Mouse (Mus musculus) limb, embryonic 14.5 days (tissue): ENCODE results near the gene Npm3. TPM values are rescaled to one million over a fixed set of nuclear protein-coding genes. Genes with fewer than 3 reads are reported as not detected.

Experiments used
- ATAC-seq: fragments of 200-750 bp; cut with Nextera tagmentation; 2 replicates; pipeline ENCODE4 v1.8.0; 2017; ENCODE audit warnings: low read depth, moderate number of reproducible peaks, moderate TSS enrichment; ENCODE audit not compliant: low FRiP score
- DNase-seq: peaks from one replicate; pipeline ENCODE4 v3.0.0-alpha.2; 2015; ENCODE audit warnings: low spot score
- H3K27ac ChIP-seq: fragments of 300-500 bp; sonication (generic); replicated peaks from 2 replicates; pipeline ENCODE4 v1.5.1; 2014; ENCODE audit warnings: low read depth, mild to moderate bottlenecking, low read length, moderate library complexity, mixed read lengths
- H3K27me3 ChIP-seq: fragments of 300-500 bp; sonication (generic); 2 replicates; pipeline ENCODE4 v1.6.1; 2014; ENCODE audit warnings: low read length, mixed read lengths; ENCODE audit not compliant: control insufficient read depth, insufficient read depth
- H3K36me3 ChIP-seq: fragments of 300-500 bp; sonication (generic); 2 replicates; pipeline ENCODE4 v1.6.1; 2014; ENCODE audit warnings: mild to moderate bottlenecking, low read length, moderate library complexity, mixed read lengths; ENCODE audit not compliant: control insufficient read depth, insufficient read depth
- H3K4me1 ChIP-seq: fragments of 300-500 bp; sonication (generic); 2 replicates; pipeline ENCODE4 v1.6.1; 2014; ENCODE audit warnings: antibody characterized with exemption, low read length, mixed read lengths; ENCODE audit not compliant: control insufficient read depth, insufficient read depth
- H3K4me2 ChIP-seq: fragments of 300-500 bp; sonication (generic); replicated peaks from 2 replicates; pipeline ENCODE4 v1.6.1; 2014; ENCODE audit warnings: low read depth, mild to moderate bottlenecking, low read length, moderate library complexity; ENCODE audit not compliant: severe bottlenecking
- H3K4me3 ChIP-seq: fragments of 300-500 bp; sonication (generic); replicated peaks from 2 replicates; pipeline ENCODE4 v1.5.1; 2014; ENCODE audit warnings: low read length
- H3K9ac ChIP-seq: fragments of 300-500 bp; sonication (generic); 2 replicates; pipeline ENCODE4 v1.6.1; 2014; ENCODE audit warnings: mild to moderate bottlenecking, low read depth, low read length, moderate library complexity; ENCODE audit not compliant: severe bottlenecking
- H3K9me3 ChIP-seq: fragments of 300-500 bp; sonication (generic); 2 replicates; pipeline ENCODE4 v1.6.1; 2016; ENCODE audit warnings: low read length; ENCODE audit not compliant: control insufficient read depth
- POLR2A ChIP-seq: fragments of 200-500 bp; IDR thresholded peaks from 2 replicates; pipeline ENCODE4 v1.8.0; 2012; ENCODE audit warnings: inconsistent platforms, mild to moderate bottlenecking, moderate library complexity, borderline replicate concordance; ENCODE audit not compliant: insufficient read depth, insufficient read length; ENCODE audit errors: extremely low read depth
- WGBS: fragments of 180-500 bp; shearing (Covaris S2); extraction: QIAGEN DNeasy Blood & Tissue Kit; methylation state at CpG from one replicate; pipeline ENCODE4 v1.1.7; 2014; 5-methylcytosine and 5-hydroxymethylcytosine counted together
- polyA plus RNA-seq, 2 experiments: library from polyadenylated mRNA; depleted of rRNA in 1 of 2; stranded (reverse) in 1 of 2; unstranded in 1 of 2; fragments of >200 nt; fragmentation: Nextera tagmentation in 1 of 2; extraction: Ambion mirVana in 1 of 2; gene quantifications; 2 replicates each; pipeline versions ENCODE4 v1.2.1 to v1.2.3; 2012 to 2014

Npm3 gene
- polyA plus RNA-seq, 2 experiments: 20.2 to 162 TPM

GRCm38 (mm10) chr19:45785470-45785869 is 36.1 kb upstream of the Npm3 start:
- DNase-seq: no peak
- Histone ChIP-seq H3K9ac (no peak overlapping the region), H3K36me3 (peaks cover 8% of the 10 kb centered on the region; the same call in 1 of the 2 replicates), H3K4me2 (no peak overlapping the region), H3K27me3 (no peaks in the 10 kb centered on the region), H3K4me1 (peaks cover 20% of the 10 kb centered on the region), H3K9me3 (no peaks in the 10 kb centered on the region), H3K4me3 (no peak overlapping the region), H3K27ac (no peak overlapping the region)
- ATAC-seq: no peak
- WGBS: 69% methylated on average over 3 of the region's 3 CpGs
- TF ChIP-seq POLR2A: no peak

- Histone ChIP-seq H3K27me3 (no peaks in the 10 kb centered on the region), H3K4me1 (peaks cover 29% of the 10 kb centered on the region), H3K4me3 (peak overlapping the region; percentile 100), H3K9me3 (no peaks in the 10 kb centered on the region), H3K9ac (peak overlapping the region; percentile 97), H3K27ac (peak overlapping the region; percentile 61; the same call in 1 of the 2 replicates), H3K36me3 (peaks cover 21% of the 10 kb centered on the region), H3K4me2 (peak overlapping the region; percentile 62)
- DNase-seq (no peak), ATAC-seq (no peak)
- TF ChIP-seq POLR2A: no peak
- 30% methylated on average over 17 of the region's 17 CpGs for WGBS
Observed at GRCm38 (mm10) chr19:45783933-45784576, 34.7 kb upstream of the Npm3 start.

GRCm38 (mm10) chr19:45783181-45783932 is 34.0 kb upstream of the Npm3 start, which contains the start of gene Mgea5:
Gene Mgea5, minus strand, starts transcription at chr19:45783837.
- Histone ChIP-seq H3K27ac (peak within 1 kb of the TSS; percentile 97), H3K27me3 (no peaks in the 10 kb centered on the region), H3K9ac (peak within 1 kb of the TSS; percentile 97), H3K4me3 (peak within 1 kb of the TSS; percentile 100), H3K36me3 (peaks cover 28% of the 10 kb centered on the region), H3K4me1 (peaks cover 29% of the 10 kb centered on the region), H3K9me3 (no peaks in the 10 kb centered on the region), H3K4me2 (peak within 1 kb of the TSS; percentile 62)
- WGBS: 2% methylated on average over 37 of the region's 71 CpGs
- 0 out of 2 replicates have a peak, but pooled peaks have one; percentile 82 for TF ChIP-seq POLR2A
- peak; percentile 98 for ATAC-seq
- peak; percentile 98 for DNase-seq

- peak overlapping the region; percentile 56 for H3K4me2 ChIP-seq
- DNase-seq (peak; percentile 55), ATAC-seq (peak; percentile 7)
- H3K36me3 ChIP-seq: peaks cover 37% of the 10 kb centered on the region
- peak overlapping the region; percentile 97 for H3K27ac ChIP-seq
- peak overlapping the region; percentile 97 for H3K9ac ChIP-seq
- under 1% methylated on average over 36 of the region's 36 CpGs for WGBS
- no peak for TF ChIP-seq POLR2A
- H3K4me3 ChIP-seq: peak overlapping the region; percentile 100
- no peaks in the 10 kb centered on the region for H3K27me3 ChIP-seq
- H3K4me1 ChIP-seq: peaks cover 29% of the 10 kb centered on the region
- H3K9me3 ChIP-seq: no peaks in the 10 kb centered on the region
Observed at GRCm38 (mm10) chr19:45782315-45783001, 33.1 kb upstream of the Npm3 start.

GRCm38 (mm10) chr19:45781676-45782075 is 32.3 kb upstream of the Npm3 start:
- TF ChIP-seq POLR2A: no peak
- no peak overlapping the region for H3K9ac ChIP-seq
- no peak for DNase-seq
- ATAC-seq: no peak
- peak overlapping the region; percentile 100 for H3K4me3 ChIP-seq
- peaks cover 45% of the 10 kb centered on the region for H3K36me3 ChIP-seq
- peaks cover 29% of the 10 kb centered on the region for H3K4me1 ChIP-seq
- WGBS: 66% methylated on average over 8 of the region's 8 CpGs
- H3K27ac ChIP-seq: no peak overlapping the region
- H3K4me2 ChIP-seq: peak overlapping the region; percentile 56
- H3K9me3 ChIP-seq: no peaks in the 10 kb centered on the region
- no peaks in the 10 kb centered on the region for H3K27me3 ChIP-seq
